Mouse (Mus musculus) central nervous system, embryonic 11.5 days (tissue): ENCODE results near the gene Tbr1. TPM values are rescaled to one million over a fixed set of nuclear protein-coding genes. Genes with fewer than 3 reads are reported as not detected.

Source experiments
- polyA plus RNA-seq: library from polyadenylated mRNA; depleted of rRNA; stranded (reverse); fragments of >200 nt; gene quantifications from 2 replicates; pipeline ENCODE4 v1.2.3, GENCODE M21; 2012; rRNA removed

Gene Tbr1
- 7.9 and 10.5 TPM in 2 replicates for polyA plus RNA-seq

GRCm38 (mm10) chr2:61802656-61803251 is at the start of gene Tbr1:
Gene Tbr1 (plus strand): TSS chr2:61802930.

Other genes starting within 250 kb of the Tbr1 start
- gene Tank, start 224.3 kb upstream of the Tbr1 start, polyA plus RNA-seq, result 14.0 and 25.5 TPM in 2 replicates
- gene Psmd14, start 91.2 kb upstream of the Tbr1 start, polyA plus RNA-seq, result 100 and 129 TPM in 2 replicates
- 1.1 and 1.4 TPM in 2 replicates for gene Slc4a10, start 243.5 kb downstream of the Tbr1 start, polyA plus RNA-seq